Mouse (Mus musculus): ENCODE data around the gene Cfap97.

DNA sequence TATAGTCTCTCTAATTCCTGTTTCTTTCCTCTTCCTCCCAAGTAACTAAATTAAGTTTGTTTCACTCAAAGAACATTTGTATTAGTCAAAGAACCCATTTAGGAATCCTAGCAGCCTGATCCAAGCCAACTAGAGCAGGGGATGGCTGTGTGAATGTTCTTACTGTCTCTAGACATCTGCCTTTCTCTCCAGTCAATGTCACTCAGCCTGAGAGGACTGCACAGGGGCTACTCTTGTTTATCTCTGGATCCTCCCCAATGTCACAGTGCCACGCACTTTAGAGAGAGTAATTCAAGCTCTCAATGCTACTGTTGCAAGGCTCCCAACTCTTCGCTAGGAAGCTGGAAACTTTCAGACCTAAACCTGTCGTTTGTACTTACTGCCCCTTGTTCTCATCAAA, 5.4 kb upstream of the Cfap97 start:
- TF ChIP-seq CTCF (IDR thresholded peaks at IDR 0.05; ENCODE audit: borderline replicate concordance, extremely low read depth, insufficient read depth, insufficient read length): no peak
- no peak for TF ChIP-seq POLR2A (IDR thresholded peaks at IDR 0.05; ENCODE audit: borderline replicate concordance, extremely low read depth, insufficient read depth, insufficient read length, poor library complexity, severe bottlenecking)
